Mouse (Mus musculus) liver, adult 10 weeks (tissue): ENCODE measurements around the gene Pip4p1. TPM values are rescaled to one million over a fixed set of nuclear protein-coding genes. Genes with fewer than 3 reads are reported as not detected.

Experiments used
- polyA plus RNA-seq: library from polyadenylated mRNA; stranded (reverse); fragments of 350-450 nt; fragmentation: Illumina TruSeq; extraction: RNeasy Lipid Tissue Mini Kit (QIAGEN cat#74804); gene quantifications from one replicate; pipeline ENCODE4 v1.2.3, GENCODE M21; 2014; ENCODE audit warnings: low read depth, low replicate concordance

Pip4p1 gene
- polyA plus RNA-seq, result 14.0 TPM

GRCm38 (mm10) chr14:50930754-50931492 lies at the start of gene Pip4p1, which contains the start of gene Pnp:
TSS of gene Pip4p1 (minus strand) at chr14:50930856.
TSS of gene Pnp (plus strand) at chr14:50931082.

GRCm38 (mm10) chr14:50955942-50956508 lies 25.4 kb upstream of the Pip4p1 start, which contains the start of gene Pnp2:
TSS of gene Pnp2 (plus strand) at chr14:50955992.

GRCm38 (mm10) chr14:50943932-50944667 lies 13.4 kb upstream of the Pip4p1 start, which contains the start of gene Gm49342:
TSS of gene Gm49342 (plus strand) at chr14:50944517.

GRCm38 (mm10) chr14:50924281-50925064 lies 6.2 kb downstream of the Pip4p1 start, which contains the start of the genes Osgep and Apex1:
TSS of gene Osgep (minus strand) at chr14:50924893.
TSS of gene Apex1 (plus strand) at chr14:50924968.

GRCm38 (mm10) chr14:50897374-50897765 lies 33.3 kb downstream of the Pip4p1 start, which contains the start of gene Klhl33:
TSS of gene Klhl33 (minus strand) at chr14:50897507.

Other genes with a start within 250 kb of the Pip4p1 start
- gene Olfr747, start 237.7 kb downstream of the Pip4p1 start, polyA plus RNA-seq, result not detected
- not detected for gene Olfr748, start 223.5 kb downstream of the Pip4p1 start, polyA plus RNA-seq
- gene Olfr749, start 185.8 kb downstream of the Pip4p1 start, polyA plus RNA-seq, result not detected
- 7.0 TPM for gene Ttc5, start 145.3 kb downstream of the Pip4p1 start, polyA plus RNA-seq
- not detected for gene Ccnb1ip1, start 123.1 kb downstream of the Pip4p1 start, polyA plus RNA-seq
- 11.7 TPM for gene Parp2, start 123.0 kb downstream of the Pip4p1 start, polyA plus RNA-seq
- 4.7 TPM for gene Tep1, start 60.3 kb downstream of the Pip4p1 start, polyA plus RNA-seq
- not detected for gene Klhl33, start 33.3 kb downstream of the Pip4p1 start, polyA plus RNA-seq
- gene Osgep, start 6.0 kb downstream of the Pip4p1 start, polyA plus RNA-seq, result 10.0 TPM
- gene Apex1, start 5.9 kb downstream of the Pip4p1 start, polyA plus RNA-seq, result 17.1 TPM
- 139 TPM for gene Pnp, start 226 bp upstream of the Pip4p1 start, polyA plus RNA-seq
- not detected for gene Gm49342, start 13.7 kb upstream of the Pip4p1 start, polyA plus RNA-seq
- gene Pnp2, start 25.1 kb upstream of the Pip4p1 start, polyA plus RNA-seq, result 0.45 TPM
- gene Rnase10, start 76.9 kb upstream of the Pip4p1 start, polyA plus RNA-seq, result 0.50 TPM
- not detected for gene Rnase9, start 111.0 kb upstream of the Pip4p1 start, polyA plus RNA-seq
- gene Rnase11, start 119.3 kb upstream of the Pip4p1 start, polyA plus RNA-seq, result not detected
- not detected for gene Rnase12, start 126.8 kb upstream of the Pip4p1 start, polyA plus RNA-seq
- gene Olfr750, start 143.6 kb upstream of the Pip4p1 start, polyA plus RNA-seq, result not detected
- 2,257 TPM for gene Rnase4, start 160.2 kb upstream of the Pip4p1 start, polyA plus RNA-seq
- 347 TPM for gene Ang, start 160.3 kb upstream of the Pip4p1 start, polyA plus RNA-seq
- gene Eddm3b, start 183.6 kb upstream of the Pip4p1 start, polyA plus RNA-seq, result not detected
- gene Rnase6, start 193.1 kb upstream of the Pip4p1 start, polyA plus RNA-seq, result 0.93 TPM
- not detected for gene Rnase1, start 215.9 kb upstream of the Pip4p1 start, polyA plus RNA-seq
- gene Rnase2b, start 231.4 kb upstream of the Pip4p1 start, polyA plus RNA-seq, result not detected